Mouse (Mus musculus): ENCODE measurements around the gene Cdadc1.

- TF ChIP-seq CTCF (IDR thresholded peaks at IDR 0.05; ENCODE audit: low read depth, low read length) (no peak), POLR2A (IDR thresholded peaks at IDR 0.05; ENCODE audit: extremely low read depth, insufficient read depth, low read length) (no peak)
Observed at GRCm38 (mm10) chr14:59557886-59558285, 39.9 kb downstream of the Cdadc1 start.
